Mouse (Mus musculus) layer of hippocampus, adult 9-11 months (tissue): ENCODE results near the gene Coro6.

Experiments
- DNase-seq: peaks from one replicate; pipeline ENCODE4 v3.0.0; 2022

The Coro6 gene

DNA sequence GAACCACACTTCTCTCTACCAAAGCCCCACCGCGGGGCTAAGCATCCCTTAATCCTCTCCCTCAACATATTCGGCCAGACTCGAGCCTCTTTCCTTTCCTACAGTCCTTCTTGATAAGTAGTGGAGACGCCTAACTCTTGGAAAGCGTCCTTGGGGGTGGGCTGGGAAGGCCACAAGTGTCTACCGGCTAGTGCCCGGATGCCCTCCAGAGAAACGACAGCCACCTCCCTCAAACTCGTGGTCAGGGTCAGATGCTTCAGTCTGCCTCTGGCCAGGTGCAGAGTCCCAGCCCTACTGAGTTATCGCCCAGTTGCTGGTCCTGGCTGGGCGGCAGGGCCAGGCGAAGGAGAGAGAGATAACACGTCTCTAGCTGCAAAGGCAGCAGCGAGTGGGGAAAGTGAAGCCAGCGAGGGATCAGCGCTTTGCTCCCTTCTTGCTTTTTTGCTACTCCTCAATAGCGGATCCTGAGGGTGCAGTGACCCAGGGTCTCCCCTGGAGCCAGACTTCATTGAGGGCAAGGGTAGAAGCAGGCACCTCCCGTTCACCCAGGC lies 52.1 kb downstream of the Coro6 start:
- DNase-seq, result no peak

DNA sequence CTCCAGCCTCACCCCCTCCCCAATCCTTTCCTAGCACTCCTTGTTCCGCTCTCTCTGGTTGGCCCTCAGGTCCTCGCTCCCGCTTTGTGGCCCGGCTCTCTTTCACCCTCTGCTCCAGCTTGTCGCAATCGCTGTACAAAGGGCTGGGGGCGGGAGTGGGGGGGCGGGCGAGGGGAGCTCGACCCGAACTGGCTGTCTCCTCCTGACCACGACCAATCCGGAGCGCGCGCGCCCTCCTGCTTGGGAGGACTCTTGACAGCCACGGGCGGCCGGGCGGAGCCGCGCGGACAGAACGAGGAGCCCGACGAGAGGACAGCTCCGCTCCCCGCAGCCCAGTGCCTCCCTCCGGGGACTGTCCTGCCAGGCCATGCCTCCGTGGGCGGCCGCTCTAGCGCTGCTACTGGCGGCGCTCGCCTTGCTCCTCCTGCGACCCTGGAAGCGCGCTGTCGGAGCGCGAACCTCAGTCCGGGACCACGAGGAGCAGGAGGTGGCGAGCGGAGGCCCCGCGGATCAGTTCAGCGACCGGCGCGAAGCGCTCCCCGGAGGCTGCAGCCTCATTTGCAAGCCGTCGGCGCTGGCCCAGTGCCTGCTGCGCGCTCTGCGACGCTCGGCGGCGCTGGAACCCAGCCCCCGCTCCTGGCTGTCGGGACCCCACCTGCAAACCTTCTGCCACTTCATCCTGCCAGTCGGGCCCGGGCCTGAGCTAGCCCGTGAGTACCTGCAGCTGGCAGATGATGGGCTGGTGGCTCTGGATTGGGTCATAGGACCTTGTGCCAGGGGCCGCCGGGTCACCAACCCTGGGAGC lies 52.8 kb downstream of the Coro6 start, which contains the start of gene Abhd15:
Gene Abhd15, plus strand, starts transcription at position 290 of the 805 bp plus-strand sequence.
- DNase-seq, result peak; percentile 78

DNA sequence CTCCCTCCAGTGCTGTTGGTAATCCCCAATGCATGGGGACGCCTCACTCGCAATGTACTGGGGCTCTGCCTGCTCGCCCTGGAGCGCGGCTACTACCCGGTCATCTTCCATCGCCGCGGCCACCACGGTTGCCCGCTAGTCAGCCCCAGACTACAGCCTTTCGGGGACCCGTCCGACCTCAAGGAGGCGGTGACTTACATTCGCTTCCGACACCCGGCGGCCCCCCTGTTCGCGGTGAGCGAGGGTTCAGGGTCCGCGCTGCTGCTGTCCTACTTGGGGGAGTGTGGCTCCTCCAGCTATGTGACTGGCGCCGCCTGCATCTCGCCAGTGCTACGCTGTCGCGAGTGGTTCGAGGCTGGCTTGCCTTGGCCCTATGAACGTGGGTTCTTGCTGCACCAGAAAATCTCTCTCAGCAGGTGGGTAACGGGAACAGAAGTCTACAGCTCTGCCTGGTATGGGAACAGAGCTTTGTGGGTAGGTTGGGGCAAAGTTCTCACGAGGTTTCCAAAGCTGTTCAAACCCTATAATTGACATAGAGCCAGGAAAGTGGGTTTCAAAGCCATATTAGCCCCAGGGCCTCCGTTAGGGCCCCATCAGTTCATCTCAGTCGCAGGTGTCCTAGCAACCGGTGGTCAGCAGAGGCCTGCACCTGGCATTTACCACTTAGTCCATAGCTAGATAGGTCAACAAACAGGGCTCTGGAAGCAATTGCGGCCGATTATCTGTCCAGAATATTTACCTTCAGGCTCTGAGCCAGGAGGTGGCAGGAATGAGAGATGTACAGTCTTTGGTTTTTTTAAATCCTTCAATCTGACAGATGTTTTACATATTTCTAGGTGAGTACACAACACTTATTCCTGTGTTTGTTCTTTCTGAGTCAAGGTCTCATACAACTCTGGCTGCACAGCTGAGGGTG lies 53.7 kb downstream of the Coro6 start, which contains the start of gene Trp53i13:
Gene Trp53i13, minus strand, starts transcription at position 344 of the 916 bp plus-strand sequence.
- no peak for DNase-seq

DNA sequence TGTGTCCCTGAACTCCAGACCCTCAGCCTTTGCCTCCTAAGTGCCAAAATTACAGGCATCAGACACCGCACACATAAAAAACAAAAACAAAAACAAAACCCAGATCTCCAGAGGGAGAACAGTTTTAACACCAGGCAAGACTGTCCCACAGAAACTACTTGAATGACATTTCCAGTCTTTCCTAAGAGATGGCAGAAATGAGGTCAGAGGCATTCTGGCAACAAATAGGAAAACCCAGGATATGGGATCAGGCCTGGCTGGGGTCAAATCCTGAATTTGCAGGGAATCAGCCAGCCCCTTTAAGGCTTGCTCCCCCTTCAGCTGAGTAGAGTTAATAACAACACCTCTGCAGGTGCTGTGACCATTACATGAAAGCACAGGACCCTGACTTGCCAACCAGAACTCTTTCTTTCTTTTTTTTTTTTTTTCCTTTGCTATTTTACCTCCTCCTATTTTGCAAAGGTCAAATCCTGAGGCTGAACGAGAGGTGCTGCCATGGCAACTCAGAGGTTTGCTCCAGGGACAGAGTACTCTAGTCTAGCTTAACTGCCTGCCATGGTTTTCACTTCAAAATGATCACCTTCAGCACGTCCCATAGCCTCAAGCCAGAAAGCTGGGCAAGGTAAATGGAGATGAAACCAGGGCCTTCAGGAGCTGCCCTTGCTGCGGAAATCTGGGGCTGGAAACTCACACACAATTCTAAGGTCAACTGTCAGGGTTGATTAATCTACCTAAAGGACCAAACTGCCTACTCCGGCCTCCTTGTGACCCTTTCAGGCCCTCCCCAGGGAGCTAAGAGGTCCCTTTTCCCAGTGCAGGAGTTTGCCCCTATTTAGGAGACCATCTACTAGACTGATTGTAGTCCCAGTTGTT lies 54.6 kb downstream of the Coro6 start:
- no peak for DNase-seq

DNA sequence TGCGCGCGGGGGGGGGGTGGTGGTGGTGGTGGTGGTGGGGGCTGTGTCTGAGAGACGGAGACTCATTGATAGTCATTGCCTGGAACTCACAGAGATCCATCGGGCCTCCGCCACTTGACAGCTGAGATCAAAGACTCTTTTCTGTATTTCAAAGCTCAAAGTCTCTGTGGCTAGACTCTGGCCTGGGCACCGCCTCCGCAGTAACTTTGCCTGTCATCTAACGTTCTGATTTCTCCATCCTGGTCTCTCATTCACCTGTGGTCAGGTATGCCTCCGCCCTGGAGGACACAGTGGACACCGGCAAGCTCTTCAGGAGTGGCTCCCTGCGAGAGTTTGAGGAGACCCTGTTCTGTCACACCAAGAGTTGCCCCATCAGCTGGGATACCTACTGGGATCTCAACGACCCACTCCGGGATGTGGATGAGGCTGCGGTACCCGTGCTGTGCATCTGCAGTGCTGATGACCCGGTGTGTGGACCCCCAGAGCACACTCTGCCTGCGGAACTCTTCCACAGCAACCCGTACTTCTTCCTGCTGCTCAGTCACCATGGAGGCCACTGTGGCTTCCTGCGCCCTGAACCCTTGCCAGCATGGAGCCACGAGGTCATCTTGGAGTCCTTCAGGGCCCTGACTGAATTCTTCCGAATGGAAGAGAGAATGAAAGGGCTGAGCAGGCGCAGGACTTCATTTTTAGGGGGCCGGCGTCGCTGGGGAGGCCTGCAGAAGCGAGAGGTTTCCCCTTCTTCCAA lies 56.0 kb downstream of the Coro6 start:
- DNase-seq, result no peak

DNA sequence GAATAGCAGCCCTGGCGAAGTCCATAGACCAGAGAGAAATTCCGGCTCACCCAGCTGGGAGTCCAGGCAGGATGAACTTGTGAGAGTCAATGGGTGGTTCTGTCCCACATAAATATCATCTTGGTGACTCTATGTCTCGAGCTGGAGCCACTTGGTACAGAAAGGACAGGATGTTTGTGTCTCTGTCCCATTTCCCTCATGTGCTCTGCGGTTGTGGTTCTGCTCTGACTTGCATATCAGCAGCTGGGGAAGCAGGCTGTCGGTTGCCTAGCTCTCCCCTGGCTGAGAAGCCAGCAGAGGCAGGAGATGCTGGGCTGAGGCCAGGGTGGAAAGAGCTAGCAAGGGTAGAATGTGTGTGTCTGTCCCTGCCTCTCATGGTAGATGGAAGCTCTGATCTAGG lies 56.8 kb downstream of the Coro6 start, which contains the start of gene Gm10392:
Gene Gm10392, minus strand, starts transcription at position 156 of the 400 bp plus-strand sequence.
- peak; percentile 78 for DNase-seq
